Mouse (Mus musculus): Measurements from ENCODE around the gene Ppfibp2. TPM values are rescaled to one million over a fixed set of nuclear protein-coding genes. Genes with fewer than 3 reads are reported as not detected.

The Ppfibp2 gene
- total RNA-seq, 2 experiments from 2014 or later: 3.5 to 4.5 TPM

GRCm38 (mm10) chr7:107752031-107752520, 157.1 kb downstream of the Ppfibp2 start:
- DNase-seq (ENCODE audit: low spot score in 2 of 2): no peak

GRCm38 (mm10) chr7:107755905-107756304, 160.9 kb downstream of the Ppfibp2 start:
- no peak for DNase-seq (ENCODE audit: low spot score in 2 of 2)

DNA sequence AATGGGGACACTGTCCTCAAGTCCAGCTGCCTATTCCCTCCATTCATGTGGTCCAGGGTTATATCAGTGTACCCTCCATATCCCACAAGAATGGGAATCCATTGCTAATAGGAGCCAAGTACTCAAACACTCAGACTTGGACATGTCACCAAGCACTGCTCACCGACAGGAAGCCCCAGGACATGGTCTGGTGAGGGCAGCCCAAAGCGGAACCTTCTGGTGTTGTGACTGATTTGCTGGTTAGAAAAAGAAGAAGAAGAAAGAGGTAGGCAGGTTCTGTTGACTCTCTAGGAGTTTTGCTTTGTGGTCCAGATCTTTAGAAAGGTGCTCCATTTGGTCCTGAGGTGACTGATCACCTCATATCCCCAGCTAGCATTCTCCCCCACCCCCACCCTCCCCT, 161.7 kb downstream of the Ppfibp2 start:
- no peak for DNase-seq (ENCODE audit: low spot score in 2 of 2)

- DNase-seq (ENCODE audit: low spot score in 2 of 2): peak in 1 of 2 experiments; percentile 26
Measured at GRCm38 (mm10) chr7:107757308-107758151, 162.5 kb downstream of the Ppfibp2 start, which contains the start of gene Cyb5r2. Gene Cyb5r2 (minus strand): TSS chr7:107758032.

GRCm38 (mm10) chr7:107770812-107771211, 175.8 kb downstream of the Ppfibp2 start:
- DNase-seq (ENCODE audit: low spot score in 2 of 2): no peak

DNA sequence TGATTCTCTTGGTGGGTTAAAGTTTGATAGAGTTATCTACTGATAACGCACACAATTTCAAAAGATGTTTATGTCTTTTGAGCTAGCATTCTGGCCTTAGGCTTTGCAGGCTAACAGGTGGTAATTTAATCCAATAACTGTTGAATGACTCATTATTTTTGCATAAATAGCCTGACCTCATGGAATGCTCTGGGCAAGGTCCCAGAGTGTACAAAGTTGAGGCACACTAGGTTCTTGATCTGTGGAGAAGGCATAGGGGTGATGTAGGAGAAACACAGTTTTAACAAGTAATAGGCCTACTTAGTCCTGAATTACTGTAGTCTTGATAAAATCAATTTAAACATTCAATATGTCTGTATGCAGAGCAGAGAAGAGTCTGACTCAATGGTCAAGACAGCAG, 183.2 kb downstream of the Ppfibp2 start:
- DNase-seq (ENCODE audit: low spot score in 2 of 2): no peak

- DNase-seq (ENCODE audit: low spot score in 2 of 2): no peak
Measured at GRCm38 (mm10) chr7:107779611-107780010, 184.6 kb downstream of the Ppfibp2 start.

GRCm38 (mm10) chr7:107787977-107788620, 193.1 kb downstream of the Ppfibp2 start:
- DNase-seq (ENCODE audit: low spot score in 2 of 2): peak; percentile 11 to 17

DNA sequence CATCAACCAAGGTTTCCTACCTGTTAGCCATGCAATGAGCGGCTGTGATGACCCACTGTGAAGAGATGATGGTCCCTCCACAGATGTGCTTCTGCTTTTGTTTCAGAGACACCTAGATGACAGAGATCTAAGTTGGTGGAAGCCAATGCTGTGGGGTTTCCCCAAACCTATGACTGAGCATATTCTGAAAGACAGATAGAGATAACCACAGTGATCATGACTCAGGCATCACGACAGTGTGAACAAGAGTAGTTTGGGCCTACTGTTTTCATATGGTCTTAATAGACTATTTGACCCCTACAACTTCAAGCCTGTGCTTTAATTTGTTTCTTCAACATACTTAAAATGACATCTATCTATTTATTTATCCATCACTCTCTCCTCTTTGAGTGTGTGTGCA, 201.5 kb downstream of the Ppfibp2 start:
- DNase-seq (ENCODE audit: low spot score in 2 of 2): no peak

Other genes with a start within 250 kb of the Ppfibp2 start
- gene Syt9, start 224.5 kb upstream of the Ppfibp2 start, total RNA-seq (2021): 1 to 10 TPM; 9.0 to 9.8 TPM
- 1 to 10 TPM; 7.9 to 9.4 TPM for gene Olfml1, start 27.8 kb upstream of the Ppfibp2 start, total RNA-seq (2021)
- gene 5330417H12Rik, start 30.0 kb downstream of the Ppfibp2 start, total RNA-seq (2021): not detected
- gene Cyb5r2, start 162.8 kb downstream of the Ppfibp2 start, total RNA-seq (2021): under 1 TPM in 1 of 2 experiments, not detected in 1; 0.30 TPM
- not detected for gene Ovch2, start 206.0 kb downstream of the Ppfibp2 start, total RNA-seq (2021)
- gene Olfr467, start 217.1 kb downstream of the Ppfibp2 start, total RNA-seq (2021): not detected
- gene Olfr469, start 230.3 kb downstream of the Ppfibp2 start, total RNA-seq (2021): not detected

Data from layer of hippocampus, postnatal 10 days (tissue).